Mouse (Mus musculus): Measurements from ENCODE around the gene Des.

DNA sequence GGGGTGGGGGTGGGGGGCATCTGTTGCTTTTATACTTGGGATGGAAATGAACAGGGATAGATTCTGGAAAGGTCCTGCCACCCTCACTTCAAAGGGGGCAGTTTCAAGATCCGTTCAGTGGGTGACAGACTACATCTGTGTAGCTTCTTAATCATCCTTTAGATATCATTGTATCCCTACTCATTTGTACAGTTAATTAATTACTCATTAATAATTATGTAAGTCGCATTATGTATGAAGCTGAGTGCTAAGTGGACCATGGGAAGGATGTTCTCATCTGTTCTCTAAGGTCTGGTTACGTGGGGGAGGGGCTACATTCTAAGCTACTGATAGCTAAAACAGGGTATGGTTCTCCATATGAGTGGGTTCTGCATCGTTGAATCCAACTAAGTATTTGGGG lies 41.4 kb upstream of the Des start:
- TF ChIP-seq GATA1 (IDR thresholded peaks at IDR 0.05; ENCODE audit: low read length) (no peak), TAL1 (IDR thresholded peaks at IDR 0.05; ENCODE audit: low read length) (no peak)

Measured in erythroblast, embryonic 14.5 days (primary cell).